Mouse (Mus musculus): Measurements from ENCODE around the gene Clic3.

GRCm38 (mm10) chr2:25436286-25436820 lies 20.3 kb upstream of the Clic3 start:
- TF ChIP-seq EP300 (IDR thresholded peaks at IDR 0.05; ENCODE audit: low read depth in 1 of 2, low read length in 2 of 2) (no peak), MYC (IDR thresholded peaks at IDR 0.05; ENCODE audit: low read depth, low read length) (no peak), CTCF (IDR thresholded peaks at IDR 0.05 in 2 of 3, conservative IDR thresholded peaks at IDR 0.05 in 1 of 3; ENCODE audit: control insufficient read depth in 1 of 3, insufficient read depth in 1 of 3, low read depth in 2 of 3, low read length in 3 of 3, poor library complexity in 1 of 3, severe bottlenecking in 1 of 3) (no peak), ZC3H11A (IDR thresholded peaks at IDR 0.05; ENCODE audit: low read depth, low read length) (no peak)
